ENCODE assay signal across 8 mouse cellular contexts in the genomic region with DNA sequence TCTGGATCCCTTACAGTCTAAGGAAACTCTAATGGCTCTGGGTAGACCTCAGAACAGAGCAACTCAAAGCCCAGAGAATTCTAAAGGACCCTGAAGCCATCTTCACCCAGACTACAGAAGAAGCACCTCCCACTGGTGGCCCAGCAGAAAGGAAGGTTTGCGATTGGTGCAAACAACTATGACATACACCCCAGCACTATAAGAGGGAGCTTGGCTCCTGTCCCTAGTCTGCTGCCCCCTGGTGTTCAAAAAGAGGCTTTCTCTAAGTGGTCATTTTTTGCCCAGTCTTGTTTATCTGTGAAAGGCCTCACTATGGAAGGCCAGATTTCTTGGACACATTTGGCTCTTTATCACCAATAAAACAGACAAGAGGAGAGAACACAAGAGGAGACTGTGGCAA.
DNase-seq lines count a peak whose midpoint lies in the region; ATAC-seq lines count a peak whose summit lies in the region.

No protein-coding gene starts in this region.

- WGBS in heart, embryonic 15.5 days, result 30% methylated on average over 1 of the region's 1 CpGs
- 43% methylated on average over 1 of the region's 1 CpGs for WGBS in liver, embryonic 16.5 days (ENCODE audit: insufficient replicate concordance)
- WGBS in neural tube, embryonic 13.5 days, result 24% methylated on average over 1 of the region's 1 CpGs

- H3K27ac ChIP-seq in heart, embryonic 15.5 days, result no peak overlapping the region
- no peak overlapping the region for H3K27ac ChIP-seq in liver, embryonic 16.5 days (ENCODE audit: low read length)
- H3K27ac ChIP-seq in neural tube, embryonic 13.5 days (replicated peaks), result no peak overlapping the region

- ATAC-seq in heart, embryonic 15.5 days (replicated peaks; ENCODE audit: insufficient number of reproducible peaks, insufficient read depth, low FRiP score, low read depth), result peak; percentile 44; the same call in 1 of the 2 replicates
- ATAC-seq in liver, embryonic 16.5 days (ENCODE audit: low read depth), result peak; percentile 45; the same call in 1 of the 2 replicates
- ATAC-seq in neural tube, embryonic 13.5 days (ENCODE audit: low read depth), result peak; percentile 75
- ATAC-seq in erythroid progenitor cell, adult 5-6 weeks (replicated peaks; ENCODE audit: low FRiP score, poor library complexity, severe bottlenecking), result no peak

- no peak overlapping the region for H3K9ac ChIP-seq in heart, embryonic 15.5 days
- H3K9ac ChIP-seq in liver, embryonic 16.5 days (ENCODE audit: low read depth, low read length), result no peak overlapping the region
- no peak overlapping the region for H3K9ac ChIP-seq in neural tube, embryonic 13.5 days

- H3K4me2 ChIP-seq in heart, embryonic 15.5 days, result no peak overlapping the region
- no peak overlapping the region for H3K4me2 ChIP-seq in liver, embryonic 16.5 days (ENCODE audit: low read depth, low read length)
- H3K4me2 ChIP-seq in neural tube, embryonic 13.5 days, result no peak overlapping the region

- peak; percentile 43 for DNase-seq in CD4-positive helper T cell, adult 2 months (ENCODE audit: low read depth, low spot score)
- peak; percentile 88 for DNase-seq in R1 (ENCODE audit: low read depth, low spot score)
- DNase-seq in cerebellum, postnatal 36 days, result peak; percentile 35 to 53
- DNase-seq in kidney, postnatal 25 days, result peak; percentile 62 to 64

- no peaks in the 10 kb centered on the region for H3K27me3 ChIP-seq in heart, embryonic 15.5 days
- no peaks in the 10 kb centered on the region for H3K27me3 ChIP-seq in liver, embryonic 16.5 days (ENCODE audit: control insufficient read depth, insufficient read depth, low read depth, low read length)
- H3K27me3 ChIP-seq in neural tube, embryonic 13.5 days, result no peaks in the 10 kb centered on the region

- H3K4me3 ChIP-seq in heart, embryonic 15.5 days, result no peak overlapping the region
- no peak overlapping the region for H3K4me3 ChIP-seq in liver, embryonic 16.5 days (ENCODE audit: low read depth, low read length)
- H3K4me3 ChIP-seq in neural tube, embryonic 13.5 days, result no peak overlapping the region

- peaks cover 91% of the 10 kb centered on the region for H3K36me3 ChIP-seq in heart, embryonic 15.5 days
- no peaks in the 10 kb centered on the region for H3K36me3 ChIP-seq in liver, embryonic 16.5 days (ENCODE audit: control insufficient read depth, insufficient read depth)
- H3K36me3 ChIP-seq in neural tube, embryonic 13.5 days, result no peaks in the 10 kb centered on the region

- H3K9me3 ChIP-seq in heart, embryonic 15.5 days (replicated peaks), result no peaks in the 10 kb centered on the region
- no peaks in the 10 kb centered on the region for H3K9me3 ChIP-seq in liver, embryonic 16.5 days (replicated peaks; ENCODE audit: control insufficient read depth, low read length)
- no peaks in the 10 kb centered on the region for H3K9me3 ChIP-seq in neural tube, embryonic 13.5 days

- H3K4me1 ChIP-seq in heart, embryonic 15.5 days (replicated peaks), result no peaks in the 10 kb centered on the region
- no peaks in the 10 kb centered on the region for H3K4me1 ChIP-seq in liver, embryonic 16.5 days (ENCODE audit: control insufficient read depth, low read depth, low read length)
- H3K4me1 ChIP-seq in neural tube, embryonic 13.5 days (replicated peaks), result no peaks in the 10 kb centered on the region
